Mouse (Mus musculus) embryonic facial prominence, embryonic 15.5 days (tissue): Measurements from ENCODE around the gene Cacna1s. TPM values are rescaled to one million over a fixed set of nuclear protein-coding genes. Genes with fewer than 3 reads are reported as not detected.

Experiments used
- ATAC-seq: fragments of 200-750 bp; cut with Nextera tagmentation; 2 replicates; pipeline ENCODE4 v1.8.0; 2017; ENCODE audit warnings: low read depth, moderate TSS enrichment; ENCODE audit not compliant: insufficient number of reproducible peaks, low FRiP score, low TSS enrichment
- H3K27ac ChIP-seq: fragments of 300-500 bp; sonication (generic); replicated peaks from 2 replicates; pipeline ENCODE4 v1.5.1; 2015; ENCODE audit warnings: mild to moderate bottlenecking, inconsistent platforms
- H3K27me3 ChIP-seq: fragments of 300-500 bp; sonication (generic); 2 replicates; pipeline ENCODE4 v1.6.1; 2015; ENCODE audit warnings: inconsistent platforms
- H3K36me3 ChIP-seq: fragments of 300-500 bp; sonication (generic); 2 replicates; pipeline ENCODE4 v1.6.1; 2015; ENCODE audit warnings: mild to moderate bottlenecking, inconsistent platforms
- H3K4me1 ChIP-seq: fragments of 300-500 bp; sonication (generic); 2 replicates; pipeline ENCODE4 v1.6.1; 2015; ENCODE audit warnings: inconsistent platforms
- H3K4me2 ChIP-seq: fragments of 300-500 bp; sonication (generic); replicated peaks from 2 replicates; pipeline ENCODE4 v1.6.1; 2015; ENCODE audit warnings: mild to moderate bottlenecking, inconsistent platforms
- H3K4me3 ChIP-seq: fragments of 300-500 bp; sonication (generic); replicated peaks from 2 replicates; pipeline ENCODE4 v1.5.1; 2015; ENCODE audit warnings: mild to moderate bottlenecking, inconsistent platforms
- H3K9ac ChIP-seq: fragments of 300-500 bp; sonication (generic); 2 replicates; pipeline ENCODE4 v1.6.1; 2015; ENCODE audit warnings: inconsistent platforms
- H3K9me3 ChIP-seq: fragments of 300-500 bp; sonication (generic); replicated peaks from 2 replicates; pipeline ENCODE4 v1.6.1; 2016; ENCODE audit warnings: inconsistent platforms
- WGBS: fragments of 180-500 bp; shearing (Covaris S2); methylation state at CpG from one replicate; pipeline ENCODE4 v1.1.7; 2015; 5-methylcytosine and 5-hydroxymethylcytosine counted together
- polyA plus RNA-seq: library from polyadenylated mRNA; unstranded; fragments of >200 nt; fragmentation: Nextera tagmentation; extraction: Ambion mirVana; gene quantifications from 2 replicates; pipeline ENCODE4 v1.2.1, GENCODE M21; 2015

The Cacna1s gene
- polyA plus RNA-seq, 1 experiment from 2014 or later: 5.2 TPM

DNA sequence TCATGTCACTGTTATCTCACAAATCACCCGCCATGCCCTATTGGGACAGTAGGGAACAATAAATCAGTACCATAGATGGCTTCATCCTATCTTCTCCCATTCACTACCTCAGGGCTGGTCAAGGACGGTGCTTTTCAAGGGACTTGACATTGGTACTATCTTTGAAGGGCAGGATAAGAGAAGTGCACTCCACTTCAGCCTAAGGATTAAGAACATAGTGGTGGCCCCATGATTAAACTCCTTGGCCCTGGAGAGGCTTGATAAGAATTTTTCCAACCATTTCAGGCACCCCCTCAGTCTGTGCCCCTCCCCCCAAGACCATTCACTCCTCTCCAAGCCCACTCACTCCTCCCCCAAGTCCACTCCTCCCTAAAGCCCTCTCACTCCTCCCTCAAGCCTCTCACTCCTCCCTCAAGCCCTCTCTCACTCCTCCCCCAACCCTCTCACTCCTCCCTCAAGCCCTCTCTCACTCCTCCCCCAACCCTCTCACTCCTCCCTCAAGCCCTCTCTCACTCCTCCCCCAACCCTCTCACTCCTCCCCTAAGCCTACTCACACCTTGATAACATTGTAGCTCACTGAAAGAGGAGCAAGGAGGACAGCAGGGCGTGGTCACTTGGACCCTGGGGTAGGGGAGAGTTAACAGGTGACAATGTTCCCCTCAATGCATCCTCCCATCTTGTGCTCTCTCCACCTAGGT is 33.6 kb downstream of the Cacna1s start:
- Histone ChIP-seq H3K4me1 (no peaks in the 10 kb centered on the region), H3K27me3 (no peaks in the 10 kb centered on the region), H3K9ac (no peak overlapping the region), H3K4me3 (no peak overlapping the region), H3K27ac (no peak overlapping the region), H3K9me3 (peaks cover 10% of the 10 kb centered on the region; the same call in 1 of the 2 replicates), H3K4me2 (no peak overlapping the region), H3K36me3 (no peaks in the 10 kb centered on the region)
- 87% methylated on average over 3 of the region's 3 CpGs for WGBS
- no peak for ATAC-seq

DNA sequence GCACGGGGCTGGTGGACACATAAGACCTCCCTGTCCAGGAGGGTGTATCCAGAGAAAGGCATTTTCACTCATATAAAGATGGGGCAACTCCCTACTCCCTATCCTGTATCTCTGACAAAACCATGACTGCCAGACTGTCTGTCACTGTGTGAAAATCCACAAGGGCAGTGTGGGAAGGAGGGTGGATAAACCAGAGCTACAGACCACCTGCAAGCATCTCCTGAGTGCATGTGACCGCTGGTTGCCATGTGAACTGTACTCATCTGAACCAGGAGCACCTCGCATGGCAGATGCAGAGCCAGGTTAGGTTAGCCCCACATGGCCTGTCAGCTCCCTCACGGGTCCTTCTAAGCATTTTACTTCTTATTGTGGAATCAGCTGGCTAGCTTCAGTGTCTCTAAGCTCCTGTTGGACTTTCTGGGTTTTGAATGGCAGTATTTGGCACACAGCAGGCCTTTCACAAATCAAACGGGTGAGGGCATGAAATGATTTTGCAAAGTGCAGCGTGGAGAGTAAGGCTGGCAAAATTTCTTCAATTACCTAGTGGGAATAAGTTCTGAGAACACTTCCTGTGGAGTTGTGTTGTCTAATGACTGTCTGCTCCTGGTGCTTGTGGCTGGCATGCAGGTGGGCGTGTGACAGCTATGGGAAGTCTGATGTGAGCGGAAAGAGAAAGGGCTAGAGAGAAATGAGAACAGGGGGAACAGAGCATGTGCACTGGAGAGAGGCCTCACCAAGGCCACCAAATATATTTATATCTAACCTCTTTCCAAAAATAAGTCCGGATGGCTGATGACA is 37.0 kb downstream of the Cacna1s start:
- Histone ChIP-seq H3K9ac (no peak overlapping the region), H3K36me3 (no peaks in the 10 kb centered on the region), H3K9me3 (no peaks in the 10 kb centered on the region), H3K27ac (no peak overlapping the region), H3K4me3 (no peak overlapping the region), H3K4me2 (no peak overlapping the region), H3K27me3 (no peaks in the 10 kb centered on the region), H3K4me1 (no peaks in the 10 kb centered on the region)
- 65% methylated on average over 9 of the region's 9 CpGs for WGBS
- no peak for ATAC-seq

DNA sequence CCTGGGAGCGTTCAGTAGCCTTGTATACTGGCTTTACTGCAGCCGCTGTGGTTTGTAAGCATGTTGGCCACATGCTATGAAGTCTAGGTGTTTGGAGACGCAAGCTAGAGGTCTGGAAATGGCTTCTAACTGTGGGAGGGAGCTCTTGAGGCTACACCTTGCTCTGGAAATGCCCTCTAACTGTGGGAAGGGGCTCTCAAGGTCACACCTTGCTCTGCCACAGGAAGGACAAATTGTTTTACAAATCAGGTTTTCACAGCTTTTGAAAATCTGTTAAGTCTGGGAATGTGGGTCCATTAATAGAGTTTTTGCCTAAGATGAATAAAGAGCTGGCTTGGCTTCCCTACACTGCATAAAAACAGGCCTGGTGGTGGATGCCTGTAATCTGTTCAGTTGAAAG is 41.2 kb downstream of the Cacna1s start:
- no peak overlapping the region for H3K27ac ChIP-seq
- no peak overlapping the region for H3K9ac ChIP-seq
- H3K9me3 ChIP-seq: no peaks in the 10 kb centered on the region
- no peaks in the 10 kb centered on the region for H3K36me3 ChIP-seq
- H3K4me1 ChIP-seq: no peaks in the 10 kb centered on the region
- no peak overlapping the region for H3K4me3 ChIP-seq
- 71% methylated on average over 3 of the region's 3 CpGs for WGBS
- no peak overlapping the region for H3K4me2 ChIP-seq
- ATAC-seq: no peak
- no peaks in the 10 kb centered on the region for H3K27me3 ChIP-seq

GRCm38 (mm10) chr1:136094807-136095206 is 42.3 kb downstream of the Cacna1s start:
- no peak overlapping the region for H3K4me2 ChIP-seq
- ATAC-seq: no peak
- no peak overlapping the region for H3K27ac ChIP-seq
- H3K4me3 ChIP-seq: no peak overlapping the region
- H3K27me3 ChIP-seq: no peaks in the 10 kb centered on the region
- H3K36me3 ChIP-seq: no peaks in the 10 kb centered on the region
- H3K4me1 ChIP-seq: no peaks in the 10 kb centered on the region
- H3K9me3 ChIP-seq: no peaks in the 10 kb centered on the region
- 76% methylated on average over 5 of the region's 5 CpGs for WGBS
- H3K9ac ChIP-seq: no peak overlapping the region

DNA sequence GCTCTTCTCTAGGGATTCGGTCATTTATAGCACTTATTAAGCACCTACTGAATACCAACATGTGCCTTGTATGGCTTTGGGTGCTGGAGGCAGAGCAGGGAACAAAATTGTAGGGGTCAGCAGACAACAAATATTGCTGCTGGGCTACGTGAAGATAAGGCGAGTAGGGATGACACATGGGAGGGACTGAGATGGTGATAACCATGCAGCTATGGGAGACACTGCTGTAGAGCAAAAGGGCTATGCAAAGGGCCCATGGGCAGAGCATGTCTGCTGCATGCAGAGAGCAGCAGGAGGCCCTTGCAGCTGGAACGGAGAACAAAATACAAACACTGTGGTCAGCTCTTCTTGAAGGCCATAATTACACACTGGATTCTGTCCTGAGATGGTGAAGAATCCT is 49.5 kb downstream of the Cacna1s start:
- no peak overlapping the region for H3K4me2 ChIP-seq
- no peak overlapping the region for H3K27ac ChIP-seq
- H3K9me3 ChIP-seq: no peaks in the 10 kb centered on the region
- H3K36me3 ChIP-seq: no peaks in the 10 kb centered on the region
- no peak overlapping the region for H3K9ac ChIP-seq
- 76% methylated on average over 4 of the region's 4 CpGs for WGBS
- ATAC-seq: no peak
- H3K4me3 ChIP-seq: no peak overlapping the region
- 0 out of 2 replicates have a peak, but pooled peaks cover 2% of the 10 kb centered on the region for H3K27me3 ChIP-seq
- peaks cover 31% of the 10 kb centered on the region for H3K4me1 ChIP-seq

DNA sequence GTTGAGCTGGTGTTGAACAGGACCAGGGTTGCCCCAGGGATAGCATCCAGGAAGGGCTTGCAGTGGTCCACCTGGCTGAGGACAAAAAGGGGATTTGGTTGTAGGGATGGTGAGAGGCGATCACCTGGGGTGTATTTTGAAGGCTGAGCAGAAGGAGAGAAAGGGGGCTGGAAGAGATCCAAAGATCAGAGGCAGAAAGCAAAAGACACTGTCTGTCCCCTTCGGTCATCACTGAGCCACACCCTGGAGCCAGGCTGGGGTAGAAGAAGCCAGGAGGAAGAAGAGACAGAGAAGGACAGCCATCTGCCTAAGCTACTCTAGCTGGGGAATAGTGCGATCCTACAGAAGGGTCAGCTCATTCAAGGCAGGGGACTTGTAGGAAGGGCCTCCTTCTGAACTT is 50.0 kb downstream of the Cacna1s start:
- WGBS: 84% methylated on average over 3 of the region's 3 CpGs
- H3K36me3 ChIP-seq: no peaks in the 10 kb centered on the region

DNA sequence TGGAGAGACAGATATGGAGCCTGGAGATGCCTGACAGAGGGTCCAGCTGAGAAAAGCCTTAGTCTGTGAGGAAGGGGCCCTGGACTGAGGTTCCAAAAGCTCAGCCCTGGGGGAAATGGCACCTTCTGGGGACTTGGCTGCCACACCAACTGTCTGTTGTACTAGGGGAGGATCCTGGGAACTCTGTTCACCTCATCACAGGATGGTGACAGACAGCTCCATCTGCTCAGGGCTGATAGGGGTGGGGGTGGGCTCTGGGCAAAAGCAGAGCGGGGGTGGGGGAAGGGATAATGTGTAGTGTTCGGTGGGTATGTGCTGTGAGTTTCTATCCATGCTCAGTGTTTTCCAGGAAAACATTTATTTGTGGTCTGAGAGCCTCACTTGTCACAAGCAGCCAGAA is 50.4 kb downstream of the Cacna1s start:
- Histone ChIP-seq H3K4me2 (no peak overlapping the region), H3K27ac (no peak overlapping the region), H3K9ac (no peak overlapping the region), H3K4me3 (no peak overlapping the region), H3K4me1 (peaks cover 31% of the 10 kb centered on the region), H3K27me3 (0 out of 2 replicates have a peak, but pooled peaks cover 2% of the 10 kb centered on the region), H3K36me3 (no peaks in the 10 kb centered on the region), H3K9me3 (no peaks in the 10 kb centered on the region)
- no peak; the same call in 1 of the 2 replicates for ATAC-seq
- 65% methylated on average over 2 of the region's 2 CpGs for WGBS

More for the DNA sequence above, 50.0 kb downstream of the Cacna1s start:
- no peak for ATAC-seq
- Histone ChIP-seq H3K27me3 (0 out of 2 replicates have a peak, but pooled peaks cover 2% of the 10 kb centered on the region), H3K27ac (no peak overlapping the region), H3K4me2 (no peak overlapping the region), H3K4me1 (peaks cover 31% of the 10 kb centered on the region), H3K4me3 (no peak overlapping the region), H3K9ac (no peak overlapping the region), H3K9me3 (no peaks in the 10 kb centered on the region)

DNA sequence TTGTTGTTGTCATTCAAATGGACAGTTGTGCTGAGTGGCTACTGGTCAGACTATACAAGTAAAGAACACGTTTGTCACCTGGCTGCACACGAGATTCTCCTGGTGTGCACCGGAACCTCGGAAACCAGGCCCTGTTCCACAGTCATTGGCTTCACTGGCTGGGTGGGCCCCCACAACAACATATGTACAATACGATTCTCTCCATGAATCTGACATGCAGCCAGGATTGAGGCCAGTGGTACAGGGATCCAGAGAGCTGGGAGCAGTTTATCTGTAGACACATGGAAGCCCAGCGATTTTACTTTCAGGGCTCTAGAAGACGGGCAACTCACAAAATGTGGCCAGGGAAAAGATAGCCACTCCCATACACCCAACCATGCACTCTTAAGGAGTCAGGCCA is 51.1 kb downstream of the Cacna1s start:
- 0 out of 2 replicates have a peak, but pooled peaks cover 2% of the 10 kb centered on the region for H3K27me3 ChIP-seq
- H3K4me2 ChIP-seq: no peak overlapping the region
- no peak overlapping the region for H3K27ac ChIP-seq
- WGBS: 81% methylated on average over 7 of the region's 7 CpGs
- H3K9ac ChIP-seq: no peak overlapping the region
- no peak overlapping the region for H3K4me3 ChIP-seq
- no peaks in the 10 kb centered on the region for H3K9me3 ChIP-seq
- no peak for ATAC-seq
- H3K4me1 ChIP-seq: peaks cover 31% of the 10 kb centered on the region
- H3K36me3 ChIP-seq: no peaks in the 10 kb centered on the region

DNA sequence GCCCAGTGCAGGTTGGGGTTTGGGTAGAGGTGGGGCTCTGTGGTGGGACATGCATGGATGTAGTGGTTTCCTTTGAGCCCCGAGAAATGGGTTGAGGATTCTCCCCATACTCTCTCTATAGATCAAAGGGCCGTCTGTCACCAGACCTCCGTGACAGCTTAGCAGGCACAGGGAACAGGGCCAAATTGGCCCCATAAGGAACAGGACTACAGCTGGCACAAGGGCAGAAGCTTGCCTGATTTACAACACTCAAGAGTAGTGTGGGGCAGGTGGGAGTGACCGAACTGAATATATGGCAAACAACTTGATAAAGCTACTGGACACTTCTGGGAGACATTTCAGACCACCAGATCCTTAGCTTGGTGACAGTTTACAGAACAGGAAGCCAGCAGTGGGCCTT is 52.2 kb downstream of the Cacna1s start:
- H3K9me3 ChIP-seq: no peaks in the 10 kb centered on the region
- no peaks in the 10 kb centered on the region for H3K36me3 ChIP-seq
- H3K9ac ChIP-seq: no peak overlapping the region
- 0 out of 2 replicates have a peak, but pooled peaks cover 2% of the 10 kb centered on the region for H3K27me3 ChIP-seq
- peaks cover 31% of the 10 kb centered on the region for H3K4me1 ChIP-seq
- no peak overlapping the region for H3K4me2 ChIP-seq
- 39% methylated on average over 4 of the region's 4 CpGs for WGBS
- H3K4me3 ChIP-seq: no peak overlapping the region
- ATAC-seq: no peak
- H3K27ac ChIP-seq: no peak overlapping the region

DNA sequence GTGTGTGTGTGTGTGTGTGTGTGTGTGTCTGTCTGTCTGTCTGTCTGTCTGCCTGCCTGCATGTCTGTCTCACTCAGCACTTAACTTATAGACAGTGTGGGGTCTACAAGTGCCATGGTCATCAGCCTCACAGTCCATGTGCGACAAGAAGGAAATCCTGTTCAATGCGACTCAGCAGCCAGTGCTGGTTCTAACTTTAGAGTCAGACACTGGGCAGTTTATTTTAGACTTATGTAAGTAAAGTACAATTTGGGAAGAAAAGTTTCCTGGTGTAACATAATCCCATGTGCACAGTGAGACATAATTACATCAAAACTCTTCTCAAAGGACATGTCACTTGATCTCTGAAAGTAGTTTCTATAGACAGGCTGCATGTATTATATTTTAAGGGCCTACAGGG is 56.9 kb downstream of the Cacna1s start:
- H3K27ac ChIP-seq: no peak overlapping the region
- H3K9ac ChIP-seq: no peak overlapping the region
- no peak for ATAC-seq
- H3K27me3 ChIP-seq: no peaks in the 10 kb centered on the region
- no peaks in the 10 kb centered on the region for H3K36me3 ChIP-seq
- H3K4me3 ChIP-seq: no peak overlapping the region
- H3K9me3 ChIP-seq: no peaks in the 10 kb centered on the region
- H3K4me1 ChIP-seq: peaks cover 16% of the 10 kb centered on the region
- no peak overlapping the region for H3K4me2 ChIP-seq
- WGBS: 72% methylated on average over 2 of the region's 2 CpGs

DNA sequence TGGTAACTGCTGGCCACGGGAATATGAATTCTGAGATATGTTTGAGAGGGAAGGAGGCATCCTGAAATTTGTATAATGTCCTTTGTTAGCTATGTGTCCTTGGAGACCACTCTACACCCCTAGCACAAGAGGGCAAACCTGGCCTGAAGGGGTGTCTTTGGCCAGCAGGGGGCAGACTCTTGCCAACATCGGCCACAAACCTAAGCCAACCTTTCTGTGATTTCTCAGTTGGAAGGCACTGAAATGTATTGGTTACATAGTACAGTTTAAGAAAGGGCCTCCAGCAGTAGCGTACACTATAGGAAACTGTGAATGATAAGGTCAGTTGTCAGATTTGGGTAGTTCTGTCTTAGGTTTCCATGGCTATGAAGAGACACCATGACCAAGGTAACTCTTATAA is 63.6 kb downstream of the Cacna1s start:
- Histone ChIP-seq H3K4me2 (no peak overlapping the region), H3K27ac (no peak overlapping the region), H3K9ac (no peak overlapping the region), H3K27me3 (no peaks in the 10 kb centered on the region), H3K36me3 (no peaks in the 10 kb centered on the region), H3K4me3 (no peak overlapping the region), H3K4me1 (peaks cover 29% of the 10 kb centered on the region), H3K9me3 (no peaks in the 10 kb centered on the region)
- ATAC-seq: no peak
- 35% methylated on average over 3 of the region's 3 CpGs for WGBS
